Mouse (Mus musculus) liver, embryonic 14.5 days (tissue): ENCODE data around the gene Cdip1. TPM values are rescaled to one million over a fixed set of nuclear protein-coding genes. Genes with fewer than 3 reads are reported as not detected.
"Not testable (repeated sequence)": the region's sequence is repeated elsewhere in the genome, so short reads cannot be mapped to it uniquely, and the experiment has no call there.

Experiments
- ATAC-seq: fragments of 200-750 bp; cut with Nextera tagmentation; 2 replicates; pipeline ENCODE4 v1.8.0; 2017; ENCODE audit warnings: moderate number of reproducible peaks, mild to moderate bottlenecking, moderate library complexity; ENCODE audit not compliant: insufficient read depth
- DNase-seq, 3 experiments: peaks; one replicate each; pipeline ENCODE4 v3.0.0-alpha.2; 2012 to 2013; ENCODE audit warnings: low read depth in 3 of 3, low spot score in 3 of 3
- H3K27ac ChIP-seq: fragments of 300-500 bp; sonication (generic); 2 replicates; pipeline ENCODE4 v1.5.1; 2014; ENCODE audit warnings: moderate library complexity, mild to moderate bottlenecking, control low read depth, inconsistent platforms
- H3K27me3 ChIP-seq: fragments of 300-500 bp; sonication (generic); 2 replicates; pipeline ENCODE4 v1.6.1; 2014; ENCODE audit warnings: mild to moderate bottlenecking, low read length, moderate library complexity; ENCODE audit not compliant: control insufficient read depth, insufficient read depth
- H3K36me3 ChIP-seq: fragments of 300-500 bp; sonication (generic); replicated peaks from 2 replicates; pipeline ENCODE4 v1.6.1; 2014; ENCODE audit warnings: low read depth; ENCODE audit not compliant: control insufficient read depth, insufficient read depth
- H3K4me1 ChIP-seq, 2 experiments: fragments of 200-500 bp in 1 of 2; fragments of 300-500 bp in 1 of 2; sonication (generic) in 1 of 2; replicated peaks; 2 replicates each; pipeline ENCODE4 v1.6.1; 2012 to 2014; ENCODE audit warnings: antibody characterized with exemption in 1 of 2, inconsistent platforms in 1 of 2, low read length in 1 of 2; ENCODE audit not compliant: control insufficient read depth in 2 of 2, insufficient read depth in 2 of 2
- H3K4me2 ChIP-seq: fragments of 300-500 bp; sonication (generic); 2 replicates; pipeline ENCODE4 v1.6.1; 2014; ENCODE audit warnings: low read depth, mild to moderate bottlenecking, control low read depth, moderate library complexity
- H3K4me3 ChIP-seq, 2 experiments: fragments of 200-500 bp in 1 of 2; fragments of 300-500 bp in 1 of 2; sonication (generic) in 1 of 2; 2 replicates each; pipeline ENCODE4 v1.5.1; 2012 to 2014; ENCODE audit warnings: low read depth in 2 of 2, low read length in 2 of 2, mild to moderate bottlenecking in 2 of 2, control low read depth in 1 of 2, inconsistent platforms in 1 of 2, moderate library complexity in 1 of 2; ENCODE audit not compliant: insufficient read depth in 1 of 2
- H3K9ac ChIP-seq: fragments of 300-500 bp; sonication (generic); replicated peaks from 2 replicates; pipeline ENCODE4 v1.6.1; 2014; ENCODE audit warnings: mild to moderate bottlenecking, control low read depth, moderate library complexity
- H3K9me3 ChIP-seq: fragments of 300-500 bp; sonication (generic); 2 replicates; pipeline ENCODE4 v1.6.1; 2016; ENCODE audit warnings: low read length, mixed read lengths; ENCODE audit not compliant: control insufficient read depth
- CTCF ChIP-seq: IDR thresholded peaks from 2 replicates; pipeline ENCODE4 v1.5.1; 2016; ENCODE audit warnings: antibody characterized with exemption, low read depth, control low read depth
- EP300 ChIP-seq: IDR thresholded peaks from 2 replicates; pipeline ENCODE4 v1.6.1; 2016; ENCODE audit warnings: antibody characterized with exemption, low read depth
- WGBS: fragments of 180-500 bp; shearing (Covaris S2); extraction: QIAGEN DNeasy Blood & Tissue Kit; methylation state at CpG from one replicate; pipeline ENCODE4 v1.1.7; 2014; ENCODE audit not compliant: insufficient replicate concordance; 5-methylcytosine and 5-hydroxymethylcytosine counted together
- polyA plus RNA-seq, 2 experiments: library from polyadenylated mRNA; depleted of rRNA in 1 of 2; stranded (reverse) in 1 of 2; unstranded in 1 of 2; fragments of >200 nt; fragmentation: Nextera tagmentation in 1 of 2; extraction: Ambion mirVana in 1 of 2; gene quantifications; 2 replicates each; pipeline versions ENCODE4 v1.2.1 to v1.2.3; 2012 to 2014

Gene Cdip1
- polyA plus RNA-seq, 2 experiments = 10.0 to 11.3 TPM

GRCm38 (mm10) chr16:4762437-4762836 is 27.7 kb downstream of the Cdip1 start:
- no peak for DNase-seq
- Histone ChIP-seq H3K4me3 (no peak overlapping the region), H3K36me3 (peaks cover 10% of the 10 kb centered on the region), H3K4me1 (no peaks in the 10 kb centered on the region), H3K9me3 (no peaks in the 10 kb centered on the region), H3K27me3 (no peaks in the 10 kb centered on the region), H3K9ac (no peak overlapping the region), H3K4me2 (no peak overlapping the region), H3K27ac (no peak overlapping the region)
- ATAC-seq = no peak
- 77% methylated on average over 4 of the region's 4 CpGs for WGBS
- TF ChIP-seq CTCF (no peak), EP300 (no peak)

GRCm38 (mm10) chr16:4756660-4757335 is 33.3 kb downstream of the Cdip1 start:
- not testable (repeated sequence) for H3K27ac ChIP-seq, H3K9me3 ChIP-seq, H3K36me3 ChIP-seq, H3K27me3 ChIP-seq, H3K4me1 ChIP-seq
- DNase-seq (peak in 1 of 3 experiments; percentile 9), ATAC-seq (peak; percentile 78)
- Histone ChIP-seq H3K9ac (peak overlapping the region; percentile 51), H3K4me3 (peak overlapping the region; percentile 27 to 56; a peak in 3 of 4 replicates), H3K4me2 (peak overlapping the region; percentile 60)
- WGBS = 4% methylated on average over 24 of the region's 42 CpGs

DNA sequence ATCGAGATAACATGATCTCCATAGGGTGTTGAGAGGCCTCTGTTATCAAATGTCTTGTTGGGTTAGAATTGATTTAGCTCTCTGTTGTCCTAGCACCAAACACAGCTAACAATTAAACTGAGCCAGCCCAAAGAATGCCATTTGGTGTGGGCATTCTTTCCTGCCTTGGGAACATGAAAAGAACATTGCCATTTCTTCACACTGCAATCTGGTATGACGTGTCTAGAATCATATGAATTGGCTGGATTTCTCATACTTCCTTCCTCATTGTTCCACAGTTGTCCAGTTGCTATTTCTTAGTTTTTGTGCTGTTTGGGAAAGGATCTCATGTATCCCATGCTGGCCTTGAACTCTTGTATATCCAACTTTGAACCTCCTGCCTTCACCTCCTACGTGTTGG is 36.0 kb downstream of the Cdip1 start:
- H3K27ac ChIP-seq = no peak overlapping the region
- no peak for DNase-seq

GRCm38 (mm10) chr16:4752155-4752554 is 37.9 kb downstream of the Cdip1 start:
- DNase-seq (no peak), ATAC-seq (no peak)
- Histone ChIP-seq H3K27ac (no peak overlapping the region), H3K4me3 (no peak overlapping the region), H3K27me3 (no peaks in the 10 kb centered on the region), H3K9ac (no peak overlapping the region), H3K4me1 (peaks cover 0 to 6% of the 10 kb centered on the region in 2 experiments; a peak in 1 of 4 replicates), H3K4me2 (no peak overlapping the region), H3K36me3 (no peaks in the 10 kb centered on the region), H3K9me3 (no peaks in the 10 kb centered on the region)
- 71% methylated on average over 3 of the region's 3 CpGs for WGBS
- TF ChIP-seq EP300 (no peak), CTCF (no peak)

More for the DNA sequence above, 36.0 kb downstream of the Cdip1 start:
- no peaks in the 10 kb centered on the region for H3K36me3 ChIP-seq
- H3K4me3 ChIP-seq = no peak overlapping the region
- H3K9me3 ChIP-seq = no peaks in the 10 kb centered on the region
- H3K9ac ChIP-seq = no peak overlapping the region
- H3K27me3 ChIP-seq = no peaks in the 10 kb centered on the region
- no peak for TF ChIP-seq EP300
- H3K4me1 ChIP-seq = peaks cover 0 to 6% of the 10 kb centered on the region in 2 experiments; a peak in 1 of 4 replicates
- ATAC-seq = no peak
- H3K4me2 ChIP-seq = no peak overlapping the region
- WGBS = 61% methylated on average over 3 of the region's 3 CpGs

DNA sequence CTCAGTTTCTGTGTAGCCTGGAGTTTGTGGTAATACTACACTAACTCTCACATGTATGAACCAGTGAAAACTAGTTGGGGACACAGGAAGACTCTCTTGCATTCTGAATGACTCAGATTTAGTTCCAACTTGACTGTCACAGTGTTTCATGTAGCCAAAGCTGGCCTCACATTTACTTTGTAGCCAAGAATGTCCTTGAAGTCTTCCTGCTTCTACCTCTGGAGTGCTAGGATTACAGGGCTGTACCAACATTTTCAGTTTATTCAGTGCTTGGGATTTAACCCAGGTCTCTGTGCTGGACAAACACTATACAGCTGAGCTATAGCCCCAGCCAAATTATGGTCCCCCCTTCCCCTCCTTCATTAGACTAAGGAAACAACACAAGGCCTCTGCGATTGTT is 47.9 kb downstream of the Cdip1 start:
- no peak for ATAC-seq

More for the DNA sequence above, 47.9 kb downstream of the Cdip1 start:
- no peaks in the 10 kb centered on the region for H3K27me3 ChIP-seq
- no peaks in the 10 kb centered on the region for H3K9me3 ChIP-seq
- no peak overlapping the region for H3K4me3 ChIP-seq
- no peaks in the 10 kb centered on the region for H3K36me3 ChIP-seq
- no peak overlapping the region for H3K9ac ChIP-seq
- TF ChIP-seq CTCF (no peak), EP300 (no peak)
- H3K4me1 ChIP-seq = no peaks in the 10 kb centered on the region
- H3K4me2 ChIP-seq = no peak overlapping the region
- no peak for DNase-seq
- no peak overlapping the region for H3K27ac ChIP-seq
- 64% methylated on average over 1 of the region's 1 CpGs for WGBS
